Mouse (Mus musculus) embryonic facial prominence, embryonic 11.5 days (tissue): Measurements from ENCODE around the gene Cxcr6. TPM values are rescaled to one million over a fixed set of nuclear protein-coding genes. Genes with fewer than 3 reads are reported as not detected.

Source experiments
- ATAC-seq: fragments of 200-750 bp; cut with Nextera tagmentation; replicated peaks from 2 replicates; pipeline ENCODE4 v1.8.0; 2017; ENCODE audit warnings: low read depth; ENCODE audit not compliant: insufficient number of reproducible peaks, low FRiP score, low TSS enrichment
- DNase-seq: peaks from one replicate; pipeline ENCODE4 v3.0.0-alpha.2; 2015; ENCODE audit warnings: low spot score
- H3K27ac ChIP-seq: fragments of 300-500 bp; sonication (generic); replicated peaks from 2 replicates; pipeline ENCODE4 v1.5.1; 2014; ENCODE audit warnings: mild to moderate bottlenecking, low read depth, low read length, control low read depth
- H3K27me3 ChIP-seq: fragments of 300-500 bp; sonication (generic); 2 replicates; pipeline ENCODE4 v1.6.1; 2014; ENCODE audit warnings: mild to moderate bottlenecking, low read length, moderate library complexity, mixed read lengths; ENCODE audit not compliant: control insufficient read depth, insufficient read depth
- H3K36me3 ChIP-seq: fragments of 300-500 bp; sonication (generic); replicated peaks from 2 replicates; pipeline ENCODE4 v1.6.1; 2014; ENCODE audit warnings: low read depth, mild to moderate bottlenecking, low read length, moderate library complexity, mixed read lengths; ENCODE audit not compliant: control insufficient read depth, insufficient read depth
- H3K4me1 ChIP-seq: fragments of 300-500 bp; sonication (generic); 2 replicates; pipeline ENCODE4 v1.6.1; 2014; ENCODE audit warnings: low read length, mixed read lengths; ENCODE audit not compliant: control insufficient read depth, insufficient read depth
- H3K4me2 ChIP-seq: fragments of 300-500 bp; sonication (generic); 2 replicates; pipeline ENCODE4 v1.6.1; 2014; ENCODE audit warnings: low read depth, mild to moderate bottlenecking, control low read depth, low read length, moderate library complexity
- H3K4me3 ChIP-seq: fragments of 300-500 bp; sonication (generic); 2 replicates; pipeline ENCODE4 v1.5.1; 2014; ENCODE audit warnings: low read depth, low read length, control low read depth
- H3K9ac ChIP-seq: fragments of 300-500 bp; sonication (generic); replicated peaks from 2 replicates; pipeline ENCODE4 v1.6.1; 2014; ENCODE audit warnings: mild to moderate bottlenecking, control low read depth, low read length
- H3K9me3 ChIP-seq: fragments of 300-500 bp; sonication (generic); replicated peaks from 2 replicates; pipeline ENCODE4 v1.6.1; 2016; ENCODE audit warnings: mild to moderate bottlenecking, low read length, inconsistent platforms, mixed read lengths; ENCODE audit not compliant: control insufficient read depth
- WGBS: fragments of 180-500 bp; shearing (Covaris S2); extraction: QIAGEN DNeasy Blood & Tissue Kit; methylation state at CpG from one replicate; pipeline ENCODE4 v1.1.7; 2014; 5-methylcytosine and 5-hydroxymethylcytosine counted together
- polyA plus RNA-seq: library from polyadenylated mRNA; unstranded; fragments of >200 nt; fragmentation: Nextera tagmentation; extraction: Ambion mirVana; gene quantifications from 2 replicates; pipeline ENCODE4 v1.2.1, GENCODE M21; 2014

The Cxcr6 gene
- polyA plus RNA-seq, 1 experiment from 2014 or later: not detected

DNA sequence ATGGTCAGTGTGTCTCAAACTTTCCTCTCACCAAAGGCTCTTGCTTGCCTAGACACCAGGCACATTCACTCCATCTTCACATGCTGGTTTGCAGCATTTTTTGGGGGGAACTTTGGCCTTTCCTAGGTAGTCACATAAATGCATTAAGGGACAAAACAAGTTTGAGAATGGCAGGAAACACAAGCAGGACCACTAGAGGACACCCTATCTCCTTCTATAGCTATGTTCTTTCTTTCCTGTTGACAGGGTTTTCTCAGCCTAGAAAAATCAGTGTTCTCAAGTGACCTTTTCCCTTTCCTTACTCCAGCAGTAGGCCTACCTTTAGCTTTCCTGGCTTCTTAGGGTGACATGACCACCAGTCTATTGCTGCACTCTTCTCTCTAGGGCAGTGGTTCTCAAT is 3.4 kb upstream of the Cxcr6 start:
- Histone ChIP-seq H3K27me3 (no peaks in the 10 kb centered on the region), H3K27ac (no peak overlapping the region), H3K9me3 (no peaks in the 10 kb centered on the region), H3K4me1 (no peaks in the 10 kb centered on the region), H3K36me3 (no peaks in the 10 kb centered on the region), H3K9ac (no peak overlapping the region), H3K4me2 (no peak overlapping the region), H3K4me3 (no peak overlapping the region)
- DNase-seq (no peak), ATAC-seq (no peak)

DNA sequence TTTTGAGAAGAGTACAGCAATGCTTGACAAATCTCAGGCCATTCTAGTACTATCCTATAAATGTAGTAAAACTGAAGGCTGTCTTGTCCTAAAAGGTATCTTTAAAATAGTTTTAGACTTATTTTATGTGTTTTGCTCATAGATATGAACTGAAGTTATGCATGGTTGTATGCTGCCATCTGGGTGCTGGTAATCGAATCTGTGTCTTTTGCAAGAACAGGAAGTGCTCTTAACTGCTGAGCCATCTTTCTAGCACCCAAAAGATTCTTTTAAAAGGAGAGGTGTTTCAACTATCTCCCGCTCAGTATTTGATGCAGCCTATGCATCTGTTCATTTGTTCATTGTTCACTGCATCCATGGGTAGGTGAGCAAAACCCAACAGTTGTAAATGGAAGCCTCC is 1.0 kb upstream of the Cxcr6 start:
- Histone ChIP-seq H3K27ac (no peak overlapping the region), H3K27me3 (no peaks in the 10 kb centered on the region), H3K9ac (no peak overlapping the region), H3K36me3 (no peaks in the 10 kb centered on the region; the same call in 1 of the 2 replicates), H3K4me1 (no peaks in the 10 kb centered on the region), H3K4me3 (no peak overlapping the region), H3K9me3 (no peaks in the 10 kb centered on the region), H3K4me2 (no peak overlapping the region)
- ATAC-seq: no peak
- no peak for DNase-seq
- WGBS: 92% methylated on average over 2 of the region's 2 CpGs

DNA sequence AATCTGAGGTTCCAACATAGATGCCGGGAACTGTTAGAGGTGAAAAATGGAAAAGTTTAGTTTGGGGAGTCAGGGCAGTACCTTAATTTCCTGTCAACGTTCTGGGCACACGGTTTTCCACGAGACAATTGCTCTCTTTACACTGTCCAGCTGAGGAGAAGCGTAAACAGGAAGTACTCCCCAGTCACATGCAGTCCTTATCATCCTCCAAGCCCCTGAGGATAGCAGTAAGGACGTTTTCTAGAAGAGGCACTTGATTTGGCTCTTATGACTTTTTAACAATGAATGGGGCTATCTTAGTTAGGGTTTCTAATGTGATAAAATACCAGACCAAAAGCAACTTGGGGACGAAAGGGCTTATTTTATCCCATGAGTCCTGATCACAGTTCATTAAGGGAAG is 2.3 kb downstream of the Cxcr6 start:
- Histone ChIP-seq H3K9me3 (no peaks in the 10 kb centered on the region), H3K36me3 (no peaks in the 10 kb centered on the region; the same call in 1 of the 2 replicates), H3K4me3 (no peak overlapping the region), H3K4me1 (no peaks in the 10 kb centered on the region), H3K9ac (no peak overlapping the region), H3K27me3 (no peaks in the 10 kb centered on the region), H3K27ac (no peak overlapping the region), H3K4me2 (no peak overlapping the region)
- 55% methylated on average over 7 of the region's 7 CpGs for WGBS
- DNase-seq: no peak
- no peak for ATAC-seq

DNA sequence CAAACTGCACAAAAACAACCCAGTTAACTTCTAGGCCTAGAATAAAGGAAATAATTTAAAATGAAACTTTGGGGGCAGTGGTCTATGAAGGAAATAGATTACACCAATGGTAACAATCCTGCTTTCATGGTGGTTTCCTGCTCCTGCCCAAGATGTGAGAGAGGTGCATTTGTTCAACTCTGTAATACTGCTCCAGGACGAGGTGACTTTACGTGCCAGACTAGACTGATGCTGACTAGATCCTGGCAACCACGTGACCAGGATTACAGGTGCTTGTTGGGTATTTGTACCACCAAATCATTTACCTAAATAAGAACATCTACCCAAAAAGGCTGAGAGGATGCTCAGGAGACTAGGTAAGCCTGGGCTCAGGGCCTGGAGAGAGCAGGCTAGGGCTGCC is 5.6 kb downstream of the Cxcr6 start:
- H3K9ac ChIP-seq: no peak overlapping the region
- no peak overlapping the region for H3K4me3 ChIP-seq
- H3K36me3 ChIP-seq: no peaks in the 10 kb centered on the region; the same call in 1 of the 2 replicates
- no peaks in the 10 kb centered on the region for H3K4me1 ChIP-seq
- H3K27ac ChIP-seq: no peak overlapping the region
- no peak overlapping the region for H3K4me2 ChIP-seq
- H3K9me3 ChIP-seq: no peaks in the 10 kb centered on the region
- no peaks in the 10 kb centered on the region for H3K27me3 ChIP-seq
- 92% methylated on average over 3 of the region's 3 CpGs for WGBS
- ATAC-seq (no peak), DNase-seq (no peak)

DNA sequence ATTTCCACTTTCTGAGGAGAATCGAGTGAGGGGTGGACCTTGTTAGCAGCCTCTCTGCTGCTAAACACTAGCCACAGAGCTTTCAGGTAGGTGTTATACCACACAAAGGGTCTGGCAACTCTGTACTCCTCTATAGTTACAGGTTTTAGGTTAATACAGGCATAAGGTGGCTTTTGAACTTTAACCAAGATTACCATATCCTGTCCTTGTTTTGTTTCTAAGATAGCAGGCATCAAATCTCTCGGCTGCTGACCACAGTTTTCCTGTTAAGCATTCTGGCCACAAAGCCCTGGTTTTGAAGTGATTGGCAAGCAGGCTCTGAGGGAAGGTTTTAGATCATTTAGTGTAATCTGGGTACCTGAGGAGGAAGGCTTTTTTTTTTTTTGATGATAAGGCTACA is 8.1 kb downstream of the Cxcr6 start:
- DNase-seq: no peak
- no peak for ATAC-seq
- Histone ChIP-seq H3K27ac (no peak overlapping the region), H3K4me2 (no peak overlapping the region), H3K4me3 (no peak overlapping the region), H3K9ac (no peak overlapping the region), H3K36me3 (no peaks in the 10 kb centered on the region; the same call in 1 of the 2 replicates), H3K27me3 (no peaks in the 10 kb centered on the region), H3K9me3 (no peaks in the 10 kb centered on the region), H3K4me1 (no peaks in the 10 kb centered on the region)
- WGBS: 89% methylated on average over 2 of the region's 2 CpGs

DNA sequence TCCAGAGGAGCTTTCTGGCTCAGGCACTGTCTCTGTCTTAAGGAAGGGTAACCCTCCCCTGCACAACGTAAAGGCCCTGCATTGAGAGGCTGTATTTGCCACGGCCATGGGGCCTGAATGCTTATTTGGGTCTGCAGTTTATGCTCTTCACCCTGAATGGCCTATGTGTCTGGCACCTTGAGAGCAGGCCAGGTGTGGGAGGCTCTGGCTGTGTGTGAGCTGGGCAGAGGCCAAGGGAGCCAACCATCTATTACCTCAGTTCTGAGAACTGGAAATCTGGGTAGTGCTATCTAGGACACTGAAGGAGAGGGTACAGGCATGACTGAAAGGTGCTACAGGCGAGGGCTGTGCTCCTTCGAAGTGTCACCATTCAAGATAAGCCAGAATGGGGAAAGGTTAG is 8.5 kb downstream of the Cxcr6 start:
- no peak overlapping the region for H3K9ac ChIP-seq
- no peak overlapping the region for H3K27ac ChIP-seq
- H3K9me3 ChIP-seq: no peaks in the 10 kb centered on the region
- ATAC-seq: no peak
- 85% methylated on average over 4 of the region's 4 CpGs for WGBS
- H3K4me2 ChIP-seq: no peak overlapping the region
- no peaks in the 10 kb centered on the region for H3K27me3 ChIP-seq
- H3K4me1 ChIP-seq: no peaks in the 10 kb centered on the region
- H3K36me3 ChIP-seq: no peaks in the 10 kb centered on the region; the same call in 1 of the 2 replicates
- H3K4me3 ChIP-seq: no peak overlapping the region
- DNase-seq: no peak

DNA sequence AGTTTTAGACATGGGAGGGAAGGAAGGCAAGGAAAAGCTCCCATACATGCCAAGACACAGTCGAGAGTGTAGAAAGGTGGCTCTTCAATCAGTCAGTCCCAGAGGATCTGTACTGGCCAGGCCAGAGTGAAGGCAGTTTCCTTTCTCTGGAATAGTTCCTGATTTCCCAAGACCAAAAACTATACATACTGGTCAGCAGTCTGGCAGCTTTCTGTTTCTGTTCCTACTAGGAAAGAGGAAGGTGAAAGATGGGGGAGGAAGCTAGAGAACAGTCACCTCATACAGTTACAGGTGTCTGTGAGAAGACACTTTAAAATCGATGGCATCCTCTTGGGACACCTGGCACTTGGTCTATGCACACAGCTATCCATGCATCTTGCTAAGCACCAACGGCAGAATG is 9.2 kb downstream of the Cxcr6 start:
- H3K27me3 ChIP-seq: no peaks in the 10 kb centered on the region
- ATAC-seq: no peak
- no peak for DNase-seq
- H3K9me3 ChIP-seq: no peaks in the 10 kb centered on the region
- H3K4me2 ChIP-seq: no peak overlapping the region
- H3K4me3 ChIP-seq: no peak overlapping the region
- no peak overlapping the region for H3K27ac ChIP-seq
- WGBS: 89% methylated on average over 3 of the region's 3 CpGs
- H3K4me1 ChIP-seq: no peaks in the 10 kb centered on the region
- H3K36me3 ChIP-seq: no peaks in the 10 kb centered on the region
- no peak overlapping the region for H3K9ac ChIP-seq

DNA sequence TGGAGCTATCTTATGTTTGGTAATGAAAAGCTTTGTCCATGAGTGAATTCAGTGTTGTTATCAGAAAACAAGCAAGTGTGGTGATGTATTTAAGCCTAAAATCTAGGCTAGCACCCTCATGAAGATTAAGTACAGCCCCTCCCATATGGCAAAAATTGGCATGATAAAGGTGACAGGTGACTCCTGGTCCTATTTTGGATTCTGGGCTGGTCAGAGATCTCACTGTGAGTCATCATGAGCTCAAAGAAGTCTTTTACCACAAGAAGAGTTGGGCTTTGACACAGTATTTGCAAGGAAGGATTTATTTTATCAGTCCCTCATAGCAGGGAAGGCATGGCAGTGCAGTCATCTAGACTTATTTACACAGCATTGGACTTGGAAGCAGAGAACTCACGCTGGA is 9.7 kb downstream of the Cxcr6 start:
- ATAC-seq (no peak), DNase-seq (no peak)
- Histone ChIP-seq H3K4me3 (no peak overlapping the region), H3K4me1 (no peaks in the 10 kb centered on the region), H3K9me3 (no peaks in the 10 kb centered on the region), H3K27me3 (no peaks in the 10 kb centered on the region), H3K4me2 (no peak overlapping the region), H3K36me3 (no peaks in the 10 kb centered on the region), H3K27ac (no peak overlapping the region), H3K9ac (no peak overlapping the region)
- 74% methylated on average over 1 of the region's 1 CpGs for WGBS
